In the genomic region with DNA sequence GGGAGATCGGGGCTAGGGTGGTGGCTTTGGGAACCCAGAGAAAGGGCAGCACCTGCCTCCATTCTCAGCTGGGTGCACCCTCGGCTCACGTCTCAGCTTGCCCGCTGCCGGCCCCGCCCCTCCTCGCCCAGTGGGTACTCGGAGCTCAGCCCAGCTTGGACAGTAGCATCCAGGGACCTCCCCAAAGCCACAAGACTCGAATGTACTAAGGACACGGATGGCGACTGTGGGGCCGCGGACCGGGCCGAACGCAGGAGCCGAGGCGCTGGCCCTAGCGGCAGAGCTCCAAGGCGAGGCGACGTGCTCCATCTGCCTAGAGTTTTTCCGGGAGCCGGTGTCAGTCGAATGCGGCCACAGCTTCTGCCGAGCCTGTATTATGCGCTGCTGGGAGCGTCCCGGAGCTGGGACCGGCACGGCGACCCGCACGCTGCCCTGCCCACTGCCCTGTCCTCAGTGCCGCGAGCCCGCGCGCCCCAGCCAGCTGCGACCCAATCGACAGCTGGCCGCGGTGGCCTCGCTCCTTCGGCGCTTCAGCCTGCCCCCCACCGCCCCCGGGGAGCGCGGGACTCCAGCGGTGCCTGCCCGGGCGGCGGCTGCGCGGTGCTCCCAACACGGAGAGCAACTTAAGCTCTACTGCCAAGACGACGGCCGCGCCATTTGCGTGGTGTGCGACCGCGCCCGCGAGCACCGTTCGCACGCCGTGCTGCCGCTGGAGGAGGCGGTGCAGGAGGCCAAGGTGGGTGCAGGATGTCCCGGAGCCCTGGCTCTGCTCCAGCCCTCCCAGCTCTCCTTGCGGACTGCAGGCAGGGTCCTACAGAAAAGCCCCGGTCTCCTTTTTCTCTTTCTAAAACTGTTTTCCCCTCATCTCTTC, we compare ENCODE assay signal across 8 mouse cellular contexts. TPM values are rescaled to one million over a fixed set of nuclear protein-coding genes. Genes with fewer than 3 reads are reported as not detected.
A peak's percentile ranks its signal among the peaks of the same experiment; 100 is the strongest.
DNase-seq lines count a peak whose midpoint lies in the region; ATAC-seq and TF ChIP-seq lines count a peak whose summit lies in the region.

No protein-coding gene starts in this region.

- peak overlapping the region; percentile 88 for H3K4me3 ChIP-seq in E14TG2a.4 (replicated peaks; ENCODE audit: low read length)
- H3K4me3 ChIP-seq in forebrain, embryonic 12.5 days (replicated peaks): peak overlapping the region; percentile 89

- TF ChIP-seq CTCF in E14TG2a.4 (conservative IDR thresholded peaks at IDR 0.05; ENCODE audit: low read length): no peak

- no peaks in the 10 kb centered on the region for H3K9me3 ChIP-seq in E14TG2a.4 (ENCODE audit: low read length)
- H3K9me3 ChIP-seq in forebrain, embryonic 12.5 days: no peaks in the 10 kb centered on the region

- H3K27me3 ChIP-seq in E14TG2a.4 (ENCODE audit: insufficient read depth, low read length): peaks cover 44% of the 10 kb centered on the region
- H3K27me3 ChIP-seq in forebrain, embryonic 12.5 days: peaks cover 35% of the 10 kb centered on the region

- H3K36me3 ChIP-seq in E14TG2a.4 (ENCODE audit: insufficient read depth, low read length): no peaks in the 10 kb centered on the region
- H3K36me3 ChIP-seq in forebrain, embryonic 12.5 days (replicated peaks): no peaks in the 10 kb centered on the region

- peak overlapping the region; percentile 59; the same call in 1 of the 2 replicates for H3K27ac ChIP-seq in forebrain, embryonic 12.5 days

- H3K4me2 ChIP-seq in forebrain, embryonic 12.5 days: peak overlapping the region; percentile 83

- DNase-seq in heart, postnatal 10 days: peak; percentile 75 to 76
- DNase-seq in kidney, postnatal 25 days: peak; percentile 83 to 91
- DNase-seq in lung, postnatal 10 days: peak; percentile 73
- DNase-seq in ovary, postnatal 14 days (ENCODE audit: low spot score): peak; percentile 48
- DNase-seq in thymus, postnatal 10 days (ENCODE audit: low spot score in 2 of 2): peak; percentile 24 to 43

- peak; percentile 57 for ATAC-seq in cerebellum, adult (ENCODE audit: insufficient number of reproducible peaks, low FRiP score, low TSS enrichment)
- ATAC-seq in forebrain, embryonic 12.5 days (ENCODE audit: low FRiP score): peak; percentile 42

- under 1% methylated on average over 77 of the region's 77 CpGs for WGBS in forebrain, embryonic 12.5 days

- peak overlapping the region; percentile 73 for H3K9ac ChIP-seq in forebrain, embryonic 12.5 days

- peaks cover 52% of the 10 kb centered on the region for H3K4me1 ChIP-seq in E14TG2a.4 (replicated peaks; ENCODE audit: low read depth, low read length)
- H3K4me1 ChIP-seq in forebrain, embryonic 12.5 days: peaks cover 14% of the 10 kb centered on the region

- intact Hi-C loops in heart, postnatal 10 days (cut with DNase I): no loop called here

RNA-seq across cellular contexts. Expression of gene Gm12184, which starts 11.1 kb away (rescaled TPM):
- 6.8 and 9.4 TPM in 2 replicates for polyA plus RNA-seq in forebrain, embryonic 12.5 days (2016; fragmentation: Nextera tagmentation; extraction: Ambion mirVana)
- 1 to 10 TPM; 2.9 to 5.0 TPM for total RNA-seq in heart, postnatal 10 days (2021)

RNA-seq across cellular contexts. Expression of gene Trim7, which starts 11.6 kb away (rescaled TPM):
- polyA plus RNA-seq in forebrain, embryonic 12.5 days (2016; fragmentation: Nextera tagmentation; extraction: Ambion mirVana): 0.76 and 1.00 TPM in 2 replicates
- total RNA-seq in heart, postnatal 10 days (2021): 10 to 100 TPM; 10.1 to 12.8 TPM

RNA-seq across cellular contexts. Expression of gene Trim41, which starts 20.4 kb away (rescaled TPM):
- 6.2 and 6.8 TPM in 2 replicates for polyA plus RNA-seq in forebrain, embryonic 12.5 days (2016; fragmentation: Nextera tagmentation; extraction: Ambion mirVana)
- 10 to 100 TPM; 27.9 to 30.1 TPM for total RNA-seq in heart, postnatal 10 days (2021)

RNA-seq across cellular contexts. Expression of gene Irgm1, which starts 33.9 kb away (rescaled TPM):
- polyA plus RNA-seq in forebrain, embryonic 12.5 days (2016; fragmentation: Nextera tagmentation; extraction: Ambion mirVana): 1.2 and 1.8 TPM in 2 replicates
- 1 to 10 TPM; 6.5 to 9.5 TPM for total RNA-seq in heart, postnatal 10 days (2021)

RNA-seq across cellular contexts. Expression of gene Rack1, which starts 37.4 kb away (rescaled TPM):
- polyA plus RNA-seq in forebrain, embryonic 12.5 days (2016; fragmentation: Nextera tagmentation; extraction: Ambion mirVana): 512 and 565 TPM in 2 replicates
- total RNA-seq in heart, postnatal 10 days (2021): 100 to 1,000 TPM; 530 to 563 TPM

Comparison
In these comparisons a context has a peak if more than half of its experiments do, and no peak if none do; other contexts are left out.
1. Peak in every context shown above with its lines: DNase-seq, ATAC-seq, H3K4me3 ChIP-seq and H3K27ac ChIP-seq.
2. DNase-seq: peak in every context shown above with its lines; median percentile 87 in kidney, postnatal 25 days; 76 in heart, postnatal 10 days; 73 in lung, postnatal 10 days; 48 in ovary, postnatal 14 days; 34 in thymus, postnatal 10 days.